Mouse (Mus musculus) CD4-positive, CD25-positive, alpha-beta regulatory T cell, adult 2 months (primary cell): ENCODE measurements around the gene Ppme1.

ENCODE experiments used
- DNase-seq: peaks from one replicate; pipeline ENCODE4 v3.0.0-alpha.2; 2012; ENCODE audit warnings: low read depth, low spot score

Gene Ppme1

DNA sequence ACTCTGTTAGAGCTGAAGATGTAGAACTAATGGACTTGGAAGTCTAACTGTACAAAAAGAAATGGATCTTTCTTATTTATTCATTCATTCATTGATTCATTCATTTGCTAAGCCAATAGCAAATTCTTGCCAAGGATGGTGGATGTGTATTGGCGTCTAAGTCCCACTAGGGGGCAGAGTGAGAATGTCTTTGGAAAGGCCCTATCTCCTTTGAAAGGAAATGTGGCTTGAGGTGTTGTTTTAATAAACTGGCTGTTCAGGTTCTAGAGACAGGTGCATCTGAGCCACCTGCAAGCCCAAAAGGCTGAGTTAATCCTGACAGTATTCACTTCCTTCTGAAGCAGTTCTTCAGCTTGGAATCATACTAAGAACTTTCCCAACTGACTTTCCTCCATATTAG, 92.3 kb downstream of the Ppme1 start:
- peak; percentile 65 for DNase-seq
